Mouse (Mus musculus) adrenal gland, adult 2 months (tissue): ENCODE data around the gene Rab11a. TPM values are rescaled to one million over a fixed set of nuclear protein-coding genes. Genes with fewer than 3 reads are reported as not detected.
"Not testable (repeated sequence)": the region's sequence is repeated elsewhere in the genome, so short reads cannot be mapped to it uniquely, and the experiment has no call there.

Source experiments
- DNase-seq: peaks from one replicate; pipeline ENCODE4 v3.0.0; 2021
- microRNA-seq, 2 experiments: library from miRNA; unstranded; fragments of <30 nt; microRNA quantifications; one replicate each; pipeline ENCODE4 v1.2.0; 2021
- polyA plus RNA-seq: library from polyadenylated mRNA; depleted of rRNA; stranded (reverse); fragments of >200 nt; gene quantifications from 2 replicates; pipeline ENCODE4 v1.2.3, GENCODE M21; 2012; rRNA removed
- total RNA-seq, 2 experiments: library from RNA; stranded (reverse); gene quantifications; 2 replicates each; pipeline ENCODE4 v1.2.3; 2021

Rab11a gene
- total and polyA plus RNA-seq, 3 experiments = 74.6 to 291 (median 230) TPM

- DNase-seq = no peak
Measured at GRCm38 (mm10) chr9:64695266-64695665, 42.3 kb downstream of the Rab11a start.

- DNase-seq = no peak
Measured at GRCm38 (mm10) chr9:64693094-64693493, 44.5 kb downstream of the Rab11a start.

GRCm38 (mm10) chr9:64691176-64691575, 46.4 kb downstream of the Rab11a start:
- DNase-seq = peak; percentile 57

GRCm38 (mm10) chr9:64690771-64691170, 46.8 kb downstream of the Rab11a start:
- DNase-seq = no peak

- peak; percentile 50 for DNase-seq
Measured at GRCm38 (mm10) chr9:64688015-64688394, 49.6 kb downstream of the Rab11a start.

GRCm38 (mm10) chr9:64687122-64688014, 50.2 kb downstream of the Rab11a start:
- DNase-seq = no peak

- not testable (repeated sequence) for DNase-seq
Measured at GRCm38 (mm10) chr9:64671341-64672319, 65.9 kb downstream of the Rab11a start.

GRCm38 (mm10) chr9:64668001-64668400, 69.6 kb downstream of the Rab11a start:
- no peak for DNase-seq

- DNase-seq = no peak
Measured at GRCm38 (mm10) chr9:64667513-64667912, 70.0 kb downstream of the Rab11a start.

- no peak for DNase-seq
Measured at GRCm38 (mm10) chr9:64666549-64666948, 71.0 kb downstream of the Rab11a start.

Small RNA genes lying within 50 kb of the gene (microRNA-seq; reads per million reads assigned to microRNA genes)
- 0 to 0.44 reads per million in 2 experiments for gene Gm47308

Other genes with a start within 250 kb of the Rab11a start
- gene Dennd4a, start 73.6 kb upstream of the Rab11a start, total RNA-seq = 10 to 100 TPM; 16.8 to 17.3 TPM
- 2.6 and 2.7 TPM in 2 replicates for gene Dennd4a, start 73.6 kb upstream of the Rab11a start, polyA plus RNA-seq
- not detected for gene Slc24a1, start 213.8 kb upstream of the Rab11a start, total RNA-seq
- gene Slc24a1, start 213.8 kb upstream of the Rab11a start, polyA plus RNA-seq = not detected in 2 replicates
- gene Ints14, start 223.1 kb upstream of the Rab11a start, total RNA-seq = 10 to 100 TPM; 25.5 to 27.6 TPM
- gene Ints14, start 223.1 kb upstream of the Rab11a start, polyA plus RNA-seq = 7.5 and 9.9 TPM in 2 replicates